Mouse (Mus musculus): Measurements from ENCODE around the gene Tmem101.

The Tmem101 gene

GRCm38 (mm10) chr11:102147213-102147989, 8.8 kb downstream of the Tmem101 start:
- DNase-seq (ENCODE audit: low spot score) = no peak

- peak; percentile 9 for DNase-seq (ENCODE audit: low spot score)
Measured at GRCm38 (mm10) chr11:102146531-102146930, 9.7 kb downstream of the Tmem101 start.

GRCm38 (mm10) chr11:102146005-102146404, 10.2 kb downstream of the Tmem101 start:
- peak; percentile 33 for DNase-seq (ENCODE audit: low spot score)

GRCm38 (mm10) chr11:102145471-102146001, 10.7 kb downstream of the Tmem101 start, which contains the start of gene Nags:
TSS of gene Nags (plus strand) at chr11:102145513.
- peak; percentile 29 for DNase-seq (ENCODE audit: low spot score)

GRCm38 (mm10) chr11:102144957-102145470, 11.2 kb downstream of the Tmem101 start:
- no peak for DNase-seq (ENCODE audit: low spot score)

GRCm38 (mm10) chr11:102142355-102142754, 13.8 kb downstream of the Tmem101 start:
- DNase-seq (ENCODE audit: low spot score) = no peak

GRCm38 (mm10) chr11:102140508-102140907, 15.7 kb downstream of the Tmem101 start:
- DNase-seq (ENCODE audit: low spot score) = peak; percentile 93

- peak; percentile 85 for DNase-seq (ENCODE audit: low spot score)
Measured at GRCm38 (mm10) chr11:102138447-102138740, 17.8 kb downstream of the Tmem101 start.

- no peak for DNase-seq (ENCODE audit: low spot score)
Measured at GRCm38 (mm10) chr11:102137625-102138446, 18.4 kb downstream of the Tmem101 start.

GRCm38 (mm10) chr11:102134516-102134915, 21.7 kb downstream of the Tmem101 start:
- DNase-seq (ENCODE audit: low spot score) = no peak

GRCm38 (mm10) chr11:102117386-102117785, 38.8 kb downstream of the Tmem101 start:
- DNase-seq (ENCODE audit: low spot score) = no peak

- DNase-seq (ENCODE audit: low spot score) = no peak
Measured at GRCm38 (mm10) chr11:102116241-102116640, 40.0 kb downstream of the Tmem101 start.

- DNase-seq (ENCODE audit: low spot score) = no peak
Measured at GRCm38 (mm10) chr11:102111576-102111975, 44.6 kb downstream of the Tmem101 start.

- DNase-seq (ENCODE audit: low spot score) = no peak
Measured at GRCm38 (mm10) chr11:102107732-102108131, 48.5 kb downstream of the Tmem101 start, which contains the start of gene Pyy. TSS of gene Pyy (minus strand) at chr11:102107832.

GRCm38 (mm10) chr11:102106911-102107310, 49.3 kb downstream of the Tmem101 start:
- no peak for DNase-seq (ENCODE audit: low spot score)

All from embryo, embryonic 10.5 days (tissue).